8 mouse cellular contexts compared by ENCODE assay signal in the genomic region with DNA sequence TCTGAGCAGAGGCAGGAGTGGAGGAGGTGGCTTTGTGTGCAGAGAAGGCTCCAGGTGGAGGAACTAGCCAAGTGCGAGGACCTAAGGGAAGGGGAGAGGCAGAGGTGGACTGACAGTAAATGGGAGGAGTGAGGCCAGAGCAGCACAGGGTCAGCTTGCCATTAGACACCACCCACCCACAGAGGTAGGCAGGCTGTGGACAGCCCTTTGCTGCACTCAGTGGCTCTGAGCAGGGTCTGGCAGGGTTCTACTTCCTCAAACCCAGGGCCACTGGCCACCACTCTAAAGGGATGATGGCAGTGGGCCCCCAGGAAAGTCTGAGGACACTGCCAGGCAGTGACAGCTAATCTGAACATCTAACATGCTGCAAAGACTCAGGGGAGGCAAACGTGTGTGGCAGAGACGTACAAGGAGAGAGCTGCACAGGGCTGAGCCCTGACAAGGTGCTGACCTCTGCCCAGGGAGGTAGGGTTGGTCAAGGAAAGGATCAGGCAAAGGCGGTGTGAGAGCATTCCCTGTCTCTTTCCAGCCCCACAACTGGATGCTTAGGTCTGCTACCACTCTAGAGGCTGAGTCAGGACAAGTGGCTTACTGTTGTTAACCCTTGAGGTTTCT. TPM values are rescaled to one million over a fixed set of nuclear protein-coding genes. Genes with fewer than 3 reads are reported as not detected.
DNase-seq lines count a peak whose midpoint lies in the region; ATAC-seq lines count a peak whose summit lies in the region.
"Had no signal": no experiment of that assay in that cellular context is flagged by ENCODE, and none has a peak within 500 bp of the region (broad histone marks: within the 10 kb centered on the region; RNA-seq: fewer than 3 reads in every experiment).

No protein-coding gene starts in this region.

- no peak for DNase-seq in kidney, adult 9 months
- DNase-seq in embryonic facial prominence, embryonic 10.5 days (ENCODE audit: low spot score), result no peak
- DNase-seq: cerebellum, postnatal 14 days had no signal

- H3K4me1 ChIP-seq in kidney, embryonic 16.5 days (ENCODE audit: insufficient read depth, low read length), result peaks cover 49% of the 10 kb centered on the region
- H3K4me1 ChIP-seq in embryonic facial prominence, embryonic 10.5 days, result peaks cover 51% of the 10 kb centered on the region
- peaks cover 47% of the 10 kb centered on the region for H3K4me1 ChIP-seq in hindbrain, embryonic 12.5 days
- peaks cover 61% of the 10 kb centered on the region for H3K4me1 ChIP-seq in liver, embryonic 16.5 days (ENCODE audit: control insufficient read depth, low read depth, low read length)

- H3K27me3 ChIP-seq in kidney, embryonic 16.5 days (ENCODE audit: insufficient read depth, low read length), result no peaks in the 10 kb centered on the region
- H3K27me3 ChIP-seq in embryonic facial prominence, embryonic 10.5 days (replicated peaks; ENCODE audit: low read depth, poor library complexity, severe bottlenecking), result peaks cover 8% of the 10 kb centered on the region
- H3K27me3 ChIP-seq in hindbrain, embryonic 12.5 days, result no peaks in the 10 kb centered on the region; the same call in 1 of the 2 replicates
- no peaks in the 10 kb centered on the region for H3K27me3 ChIP-seq in liver, embryonic 16.5 days (ENCODE audit: control insufficient read depth, insufficient read depth, low read depth, low read length)

- H3K27ac ChIP-seq in kidney, embryonic 16.5 days (ENCODE audit: low read length), result 0 out of 2 replicates have a peak overlapping the region, but pooled peaks have one; percentile 30
- H3K27ac ChIP-seq in embryonic facial prominence, embryonic 10.5 days (replicated peaks), result peak overlapping the region; percentile 75
- no peak overlapping the region for H3K27ac ChIP-seq in hindbrain, embryonic 12.5 days
- peak overlapping the region; percentile 98 for H3K27ac ChIP-seq in liver, embryonic 16.5 days (ENCODE audit: low read length)

- H3K4me3 ChIP-seq in kidney, embryonic 16.5 days (ENCODE audit: low read length), result peak overlapping the region; percentile 52
- peak overlapping the region; percentile 97; the same call in 1 of the 2 replicates for H3K4me3 ChIP-seq in embryonic facial prominence, embryonic 10.5 days
- H3K4me3 ChIP-seq in hindbrain, embryonic 12.5 days, result no peak overlapping the region
- H3K4me3 ChIP-seq in liver, embryonic 16.5 days (ENCODE audit: low read depth, low read length), result peak overlapping the region; percentile 92

- H3K9me3 ChIP-seq in kidney, embryonic 16.5 days (ENCODE audit: low read length), result no peaks in the 10 kb centered on the region
- H3K9me3 ChIP-seq in embryonic facial prominence, embryonic 10.5 days, result no peaks in the 10 kb centered on the region
- no peaks in the 10 kb centered on the region for H3K9me3 ChIP-seq in hindbrain, embryonic 12.5 days (replicated peaks)
- no peaks in the 10 kb centered on the region for H3K9me3 ChIP-seq in liver, embryonic 16.5 days (replicated peaks; ENCODE audit: control insufficient read depth, low read length)

- H3K4me2 ChIP-seq in kidney, embryonic 16.5 days (replicated peaks; ENCODE audit: low read depth, low read length), result peak overlapping the region; percentile 85
- H3K4me2 ChIP-seq in hindbrain, embryonic 12.5 days (replicated peaks), result peak overlapping the region; percentile 98
- H3K4me2 ChIP-seq in liver, embryonic 16.5 days (ENCODE audit: low read depth, low read length), result peak overlapping the region; percentile 93

- H3K36me3 ChIP-seq in kidney, embryonic 16.5 days (ENCODE audit: insufficient read depth, low read length), result peaks cover 31% of the 10 kb centered on the region
- peaks cover 80% of the 10 kb centered on the region for H3K36me3 ChIP-seq in embryonic facial prominence, embryonic 10.5 days (replicated peaks)
- H3K36me3 ChIP-seq in hindbrain, embryonic 12.5 days, result peaks cover 64% of the 10 kb centered on the region
- peaks cover 36% of the 10 kb centered on the region for H3K36me3 ChIP-seq in liver, embryonic 16.5 days (ENCODE audit: control insufficient read depth, insufficient read depth)

- ATAC-seq in kidney, embryonic 16.5 days (ENCODE audit: low FRiP score, low TSS enrichment), result no peak
- ATAC-seq in hindbrain, embryonic 12.5 days (ENCODE audit: low FRiP score), result no peak
- no peak for ATAC-seq in liver, embryonic 16.5 days (ENCODE audit: low read depth)
- no peak for ATAC-seq in megakaryocyte-erythroid progenitor cell, adult 5-6 weeks (replicated peaks; ENCODE audit: low FRiP score, low TSS enrichment, poor library complexity, severe bottlenecking)
- no peak for ATAC-seq in frontal cortex, adult (ENCODE audit: low TSS enrichment)

- peak overlapping the region; percentile 17; the same call in 1 of the 2 replicates for H3K9ac ChIP-seq in kidney, embryonic 16.5 days (replicated peaks; ENCODE audit: low read length)
- H3K9ac ChIP-seq in hindbrain, embryonic 12.5 days, result no peak overlapping the region
- peak overlapping the region; percentile 98 for H3K9ac ChIP-seq in liver, embryonic 16.5 days (ENCODE audit: low read depth, low read length)

- WGBS in kidney, embryonic 16.5 days, result 42% methylated on average over 4 of the region's 4 CpGs
- WGBS in embryonic facial prominence, embryonic 10.5 days, result 73% methylated on average over 4 of the region's 4 CpGs
- 78% methylated on average over 4 of the region's 4 CpGs for WGBS in hindbrain, embryonic 12.5 days
- WGBS in liver, embryonic 16.5 days (ENCODE audit: insufficient replicate concordance), result 15% methylated on average over 4 of the region's 4 CpGs

RNA-seq across cellular contexts. Expression of a gene that starts 2.1 kb away (rescaled TPM):
- polyA plus RNA-seq in kidney, embryonic 16.5 days (2015; fragmentation: Nextera tagmentation; extraction: Ambion mirVana), result 19.5 and 25.0 TPM in 2 replicates
- 7.9 and 8.0 TPM in 2 replicates for polyA plus RNA-seq in embryonic facial prominence, embryonic 10.5 days (2016; fragmentation: Nextera tagmentation; extraction: Ambion mirVana)
- 10.8 and 12.1 TPM in 2 replicates for polyA plus RNA-seq in hindbrain, embryonic 12.5 days (2016; fragmentation: Nextera tagmentation; extraction: Ambion mirVana)
- 104 and 105 TPM in 2 replicates for polyA plus RNA-seq in liver, embryonic 16.5 days (2015; fragmentation: Nextera tagmentation; extraction: Ambion mirVana)
- total RNA-seq in megakaryocyte-erythroid progenitor cell, adult 5-6 weeks (2014; fragmentation: Nextera tagmentation), result 43.9 and 46.1 TPM in 2 replicates
- total RNA-seq in megakaryocyte-erythroid progenitor cell, adult 5-6 weeks (2017), result 42.4 and 43.6 TPM in 2 replicates

RNA-seq across cellular contexts. Expression of a gene that starts 5.4 kb away (rescaled TPM):
- 93.4 and 97.9 TPM in 2 replicates for polyA plus RNA-seq in kidney, embryonic 16.5 days (2015; fragmentation: Nextera tagmentation; extraction: Ambion mirVana)
- polyA plus RNA-seq in embryonic facial prominence, embryonic 10.5 days (2016; fragmentation: Nextera tagmentation; extraction: Ambion mirVana), result 147 and 151 TPM in 2 replicates
- polyA plus RNA-seq in hindbrain, embryonic 12.5 days (2016; fragmentation: Nextera tagmentation; extraction: Ambion mirVana), result 174 and 177 TPM in 2 replicates
- polyA plus RNA-seq in liver, embryonic 16.5 days (2015; fragmentation: Nextera tagmentation; extraction: Ambion mirVana), result 29.7 and 32.5 TPM in 2 replicates
- total RNA-seq in megakaryocyte-erythroid progenitor cell, adult 5-6 weeks (2014; fragmentation: Nextera tagmentation), result 34.3 and 35.1 TPM in 2 replicates
- total RNA-seq in megakaryocyte-erythroid progenitor cell, adult 5-6 weeks (2017), result 12.5 and 13.3 TPM in 2 replicates

RNA-seq across cellular contexts. Expression of a gene that starts 16.7 kb away (rescaled TPM):
- 18.1 and 21.5 TPM in 2 replicates for polyA plus RNA-seq in kidney, embryonic 16.5 days (2015; fragmentation: Nextera tagmentation; extraction: Ambion mirVana)
- 3.4 and 3.5 TPM in 2 replicates for polyA plus RNA-seq in embryonic facial prominence, embryonic 10.5 days (2016; fragmentation: Nextera tagmentation; extraction: Ambion mirVana)
- 13.8 and 16.6 TPM in 2 replicates for polyA plus RNA-seq in hindbrain, embryonic 12.5 days (2016; fragmentation: Nextera tagmentation; extraction: Ambion mirVana)
- polyA plus RNA-seq in liver, embryonic 16.5 days (2015; fragmentation: Nextera tagmentation; extraction: Ambion mirVana), result 0.74 and 4.6 TPM in 2 replicates
- total RNA-seq in megakaryocyte-erythroid progenitor cell, adult 5-6 weeks (2014; fragmentation: Nextera tagmentation), result 3.5 and 4.4 TPM in 2 replicates
- 3.4 TPM in 2 replicates for total RNA-seq in megakaryocyte-erythroid progenitor cell, adult 5-6 weeks (2017)

RNA-seq across cellular contexts. Expression of a gene that starts 19.9 kb away (rescaled TPM):
- polyA plus RNA-seq in kidney, embryonic 16.5 days (2015; fragmentation: Nextera tagmentation; extraction: Ambion mirVana), result 0.15 and 0.23 TPM in 2 replicates
- 0.19 and 0.23 TPM in 2 replicates for polyA plus RNA-seq in embryonic facial prominence, embryonic 10.5 days (2016; fragmentation: Nextera tagmentation; extraction: Ambion mirVana)
- not detected in 2 replicates for polyA plus RNA-seq in hindbrain, embryonic 12.5 days (2016; fragmentation: Nextera tagmentation; extraction: Ambion mirVana)
- 0.14 TPM in 2 replicates for polyA plus RNA-seq in liver, embryonic 16.5 days (2015; fragmentation: Nextera tagmentation; extraction: Ambion mirVana)
- total RNA-seq in megakaryocyte-erythroid progenitor cell, adult 5-6 weeks (2014; fragmentation: Nextera tagmentation), result not detected in 2 replicates
- 0.19 TPM in 1 of 2 replicates, not detected in the other for total RNA-seq in megakaryocyte-erythroid progenitor cell, adult 5-6 weeks (2017)

RNA-seq across cellular contexts. Expression of a gene that starts 35.3 kb away (rescaled TPM):
- 27.0 and 28.1 TPM in 2 replicates for polyA plus RNA-seq in kidney, embryonic 16.5 days (2015; fragmentation: Nextera tagmentation; extraction: Ambion mirVana)
- polyA plus RNA-seq in embryonic facial prominence, embryonic 10.5 days (2016; fragmentation: Nextera tagmentation; extraction: Ambion mirVana), result 30.3 and 30.6 TPM in 2 replicates
- 34.6 and 35.0 TPM in 2 replicates for polyA plus RNA-seq in hindbrain, embryonic 12.5 days (2016; fragmentation: Nextera tagmentation; extraction: Ambion mirVana)
- 8.2 and 9.7 TPM in 2 replicates for polyA plus RNA-seq in liver, embryonic 16.5 days (2015; fragmentation: Nextera tagmentation; extraction: Ambion mirVana)
- total RNA-seq in megakaryocyte-erythroid progenitor cell, adult 5-6 weeks (2014; fragmentation: Nextera tagmentation), result 55.8 and 72.0 TPM in 2 replicates
- total RNA-seq in megakaryocyte-erythroid progenitor cell, adult 5-6 weeks (2017), result 8.2 and 14.4 TPM in 2 replicates
